Mouse (Mus musculus): ENCODE data around the gene Armc5. TPM values are rescaled to one million over a fixed set of nuclear protein-coding genes. Genes with fewer than 3 reads are reported as not detected.

Gene Armc5
- total RNA-seq, 1 experiment from 2014 or later, result 13.0 TPM

- ATAC-seq (replicated peaks in 1 of 2; ENCODE audit: insufficient read depth in 1 of 2, low FRiP score in 2 of 2, low TSS enrichment in 1 of 2, low read depth in 1 of 2, poor library complexity in 2 of 2, severe bottlenecking in 2 of 2), result no peak
Measured at GRCm38 (mm10) chr7:128242331-128242730, 5.2 kb downstream of the Armc5 start.

- ATAC-seq (replicated peaks in 1 of 2; ENCODE audit: insufficient read depth in 1 of 2, low FRiP score in 2 of 2, low TSS enrichment in 1 of 2, low read depth in 1 of 2, poor library complexity in 2 of 2, severe bottlenecking in 2 of 2), result no peak
Measured at GRCm38 (mm10) chr7:128243921-128244320, 6.8 kb downstream of the Armc5 start.

GRCm38 (mm10) chr7:128244410-128245025 is 7.4 kb downstream of the Armc5 start:
- ATAC-seq (replicated peaks in 1 of 2; ENCODE audit: insufficient read depth in 1 of 2, low FRiP score in 2 of 2, low TSS enrichment in 1 of 2, low read depth in 1 of 2, poor library complexity in 2 of 2, severe bottlenecking in 2 of 2), result no peak

GRCm38 (mm10) chr7:128245547-128245946 is 8.4 kb downstream of the Armc5 start:
- no peak for ATAC-seq (replicated peaks in 1 of 2; ENCODE audit: insufficient read depth in 1 of 2, low FRiP score in 2 of 2, low TSS enrichment in 1 of 2, low read depth in 1 of 2, poor library complexity in 2 of 2, severe bottlenecking in 2 of 2)

GRCm38 (mm10) chr7:128246496-128247391 is 9.6 kb downstream of the Armc5 start, which contains the start of gene Tgfb1i1:
TSS of gene Tgfb1i1 (plus strand) at chr7:128246812.
- no peak for ATAC-seq (replicated peaks in 1 of 2; ENCODE audit: insufficient read depth in 1 of 2, low FRiP score in 2 of 2, low TSS enrichment in 1 of 2, low read depth in 1 of 2, poor library complexity in 2 of 2, severe bottlenecking in 2 of 2)

GRCm38 (mm10) chr7:128247443-128247842 is 10.3 kb downstream of the Armc5 start:
- ATAC-seq (replicated peaks in 1 of 2; ENCODE audit: insufficient read depth in 1 of 2, low FRiP score in 2 of 2, low TSS enrichment in 1 of 2, low read depth in 1 of 2, poor library complexity in 2 of 2, severe bottlenecking in 2 of 2), result peak; percentile 43 to 63; a peak in 2 of 4 replicates

- ATAC-seq (replicated peaks in 1 of 2; ENCODE audit: insufficient read depth in 1 of 2, low FRiP score in 2 of 2, low TSS enrichment in 1 of 2, low read depth in 1 of 2, poor library complexity in 2 of 2, severe bottlenecking in 2 of 2), result no peak
Measured at GRCm38 (mm10) chr7:128248081-128249042, 11.2 kb downstream of the Armc5 start.

GRCm38 (mm10) chr7:128249998-128250397 is 12.9 kb downstream of the Armc5 start:
- no peak for ATAC-seq (replicated peaks in 1 of 2; ENCODE audit: insufficient read depth in 1 of 2, low FRiP score in 2 of 2, low TSS enrichment in 1 of 2, low read depth in 1 of 2, poor library complexity in 2 of 2, severe bottlenecking in 2 of 2)

GRCm38 (mm10) chr7:128251946-128252345 is 14.8 kb downstream of the Armc5 start:
- ATAC-seq (replicated peaks in 1 of 2; ENCODE audit: insufficient read depth in 1 of 2, low FRiP score in 2 of 2, low TSS enrichment in 1 of 2, low read depth in 1 of 2, poor library complexity in 2 of 2, severe bottlenecking in 2 of 2), result no peak; a peak in 1 of 4 replicates

GRCm38 (mm10) chr7:128252609-128253008 is 15.5 kb downstream of the Armc5 start:
- peak; percentile 43 to 70; a peak in 3 of 4 replicates for ATAC-seq (replicated peaks in 1 of 2; ENCODE audit: insufficient read depth in 1 of 2, low FRiP score in 2 of 2, low TSS enrichment in 1 of 2, low read depth in 1 of 2, poor library complexity in 2 of 2, severe bottlenecking in 2 of 2)

GRCm38 (mm10) chr7:128254978-128255377 is 17.8 kb downstream of the Armc5 start:
- no peak for ATAC-seq (replicated peaks in 1 of 2; ENCODE audit: insufficient read depth in 1 of 2, low FRiP score in 2 of 2, low TSS enrichment in 1 of 2, low read depth in 1 of 2, poor library complexity in 2 of 2, severe bottlenecking in 2 of 2)

GRCm38 (mm10) chr7:128255757-128256156 is 18.6 kb downstream of the Armc5 start:
- no peak for ATAC-seq (replicated peaks in 1 of 2; ENCODE audit: insufficient read depth in 1 of 2, low FRiP score in 2 of 2, low TSS enrichment in 1 of 2, low read depth in 1 of 2, poor library complexity in 2 of 2, severe bottlenecking in 2 of 2)

- ATAC-seq (replicated peaks in 1 of 2; ENCODE audit: insufficient read depth in 1 of 2, low FRiP score in 2 of 2, low TSS enrichment in 1 of 2, low read depth in 1 of 2, poor library complexity in 2 of 2, severe bottlenecking in 2 of 2), result no peak
Measured at GRCm38 (mm10) chr7:128256783-128257334, 19.7 kb downstream of the Armc5 start.

GRCm38 (mm10) chr7:128265411-128265810 is 28.3 kb downstream of the Armc5 start, which contains the start of gene Slc5a2:
TSS of gene Slc5a2 (plus strand) at chr7:128265657.
- ATAC-seq (replicated peaks in 1 of 2; ENCODE audit: insufficient read depth in 1 of 2, low FRiP score in 2 of 2, low TSS enrichment in 1 of 2, low read depth in 1 of 2, poor library complexity in 2 of 2, severe bottlenecking in 2 of 2), result no peak

GRCm38 (mm10) chr7:128266056-128266455 is 28.9 kb downstream of the Armc5 start:
- no peak for ATAC-seq (replicated peaks in 1 of 2; ENCODE audit: insufficient read depth in 1 of 2, low FRiP score in 2 of 2, low TSS enrichment in 1 of 2, low read depth in 1 of 2, poor library complexity in 2 of 2, severe bottlenecking in 2 of 2)

- ATAC-seq (replicated peaks in 1 of 2; ENCODE audit: insufficient read depth in 1 of 2, low FRiP score in 2 of 2, low TSS enrichment in 1 of 2, low read depth in 1 of 2, poor library complexity in 2 of 2, severe bottlenecking in 2 of 2), result no peak
Measured at GRCm38 (mm10) chr7:128267391-128267790, 30.2 kb downstream of the Armc5 start.

GRCm38 (mm10) chr7:128267813-128268212 is 30.7 kb downstream of the Armc5 start:
- no peak for ATAC-seq (replicated peaks in 1 of 2; ENCODE audit: insufficient read depth in 1 of 2, low FRiP score in 2 of 2, low TSS enrichment in 1 of 2, low read depth in 1 of 2, poor library complexity in 2 of 2, severe bottlenecking in 2 of 2)

All from hematopoietic stem cell, adult 5-6 weeks (primary cell).